8 mouse cellular contexts compared by ENCODE assay signal in the genomic region with DNA sequence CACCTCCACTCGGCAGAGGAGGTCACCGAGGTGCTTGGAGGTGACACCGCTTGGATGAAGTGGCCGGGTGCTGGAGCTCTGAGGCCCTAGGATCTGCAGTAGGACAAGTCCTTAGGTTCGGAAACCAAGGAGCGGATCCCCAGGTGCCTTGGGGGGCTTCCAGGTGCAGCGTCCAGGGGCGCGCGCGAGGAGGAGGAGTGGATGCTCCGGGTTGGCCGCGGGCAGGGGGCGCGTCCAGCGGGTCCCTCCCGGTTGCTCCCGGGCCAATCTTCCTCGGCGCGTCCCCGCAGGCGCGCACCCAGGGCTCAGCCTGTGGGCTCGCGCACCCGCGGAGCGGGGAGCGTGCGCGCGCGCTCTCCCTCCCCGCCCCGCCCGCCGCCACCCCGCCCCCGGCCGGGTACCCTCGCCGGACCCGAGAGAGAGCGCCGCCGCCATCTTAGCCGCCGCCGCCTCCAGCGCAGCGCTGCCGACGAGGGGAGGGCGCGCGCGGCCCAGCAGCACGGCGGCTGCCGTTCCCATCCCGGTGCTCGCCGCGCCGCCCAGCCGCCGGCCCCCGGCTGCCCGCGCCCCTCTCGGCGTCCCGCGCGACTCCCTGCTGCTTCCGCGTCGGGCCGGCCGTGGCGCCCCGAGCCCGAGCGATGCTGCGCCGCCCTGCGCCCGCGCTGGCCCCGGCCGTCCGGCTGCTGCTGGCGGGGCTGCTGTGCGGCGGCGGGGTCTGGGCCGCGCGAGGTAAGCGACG. TPM values are rescaled to one million over a fixed set of nuclear protein-coding genes. Genes with fewer than 3 reads are reported as not detected.
DNase-seq lines count a peak whose midpoint lies in the region; ATAC-seq and TF ChIP-seq lines count a peak whose summit lies in the region.

Gene Clstn1 (plus strand): TSS at position 425 of the 739 bp plus-strand sequence.

- H3K36me3 ChIP-seq in forebrain, postnatal 0 days (ENCODE audit: insufficient read depth) = no peaks in the 10 kb centered on the region
- H3K36me3 ChIP-seq in lung, embryonic 14.5 days (ENCODE audit: insufficient read depth) = no peaks in the 10 kb centered on the region

- H3K9me3 ChIP-seq in forebrain, postnatal 0 days (ENCODE audit: low read length) = no peaks in the 10 kb centered on the region
- H3K9me3 ChIP-seq in lung, embryonic 14.5 days (ENCODE audit: low read depth, low read length) = no peaks in the 10 kb centered on the region

- H3K27me3 ChIP-seq in forebrain, postnatal 0 days (ENCODE audit: insufficient read depth, low read length) = no peaks in the 10 kb centered on the region
- peaks cover 26% of the 10 kb centered on the region; the same call in 1 of the 2 replicates for H3K27me3 ChIP-seq in lung, embryonic 14.5 days (ENCODE audit: insufficient read depth, low read length)

- H3K4me3 ChIP-seq in forebrain, postnatal 0 days (ENCODE audit: low read depth, low read length) = peak within 1 kb of the TSS; percentile 96
- H3K4me3 ChIP-seq in lung, embryonic 14.5 days (ENCODE audit: low read depth, low read length) = peak within 1 kb of the TSS; percentile 90

- H3K4me2 ChIP-seq in forebrain, postnatal 0 days (ENCODE audit: low read depth) = peak within 1 kb of the TSS; percentile 96
- peak within 1 kb of the TSS; percentile 99 for H3K4me2 ChIP-seq in lung, embryonic 14.5 days

- peak within 1 kb of the TSS; percentile 84 for H3K27ac ChIP-seq in forebrain, postnatal 0 days (ENCODE audit: low read depth, low read length)
- H3K27ac ChIP-seq in lung, embryonic 14.5 days (ENCODE audit: low read depth) = no peak within 1 kb of the TSS

- intact Hi-C loops in heart, postnatal 25 days (cut with DNase I) = loop anchor here (5.0 kb wide), 1 partner anchor 34 kb away; no protein-coding TSS in a partner anchor

- ATAC-seq in forebrain, postnatal 0 days = peak; percentile 86
- peak; percentile 73 for ATAC-seq in lung, embryonic 14.5 days (ENCODE audit: insufficient read depth)

- peak within 1 kb of the TSS; percentile 93 for H3K9ac ChIP-seq in forebrain, postnatal 0 days
- H3K9ac ChIP-seq in lung, embryonic 14.5 days = peak within 1 kb of the TSS; percentile 85

- peak; percentile 81 for DNase-seq in Muller cell, postnatal 12 days (ENCODE audit: inconsistent ontology term)
- DNase-seq in cerebellum, adult 11 months = peak; percentile 77
- DNase-seq in forebrain, postnatal 0 days = peak; percentile 91
- DNase-seq in heart, postnatal 25 days (ENCODE audit: low spot score) = no peak
- DNase-seq in large intestine, adult 2 months (ENCODE audit: low read depth, low spot score) = no peak
- DNase-seq in lung, embryonic 14.5 days = peak; percentile 87
- DNase-seq in ovary, postnatal 36 days (ENCODE audit: low spot score) = peak; percentile 64
- no peak for DNase-seq in spleen, postnatal 36 days (ENCODE audit: low spot score in 2 of 2)

- peaks cover 9% of the 10 kb centered on the region; the same call in 1 of the 2 replicates for H3K4me1 ChIP-seq in forebrain, postnatal 0 days (ENCODE audit: insufficient read depth)
- H3K4me1 ChIP-seq in lung, embryonic 14.5 days (ENCODE audit: insufficient read depth) = 0 out of 2 replicates have a peak, but pooled peaks cover 5% of the 10 kb centered on the region

- WGBS in forebrain, postnatal 0 days = 5% methylated on average over 94 of the region's 103 CpGs
- WGBS in large intestine, adult 2 months = 2% methylated on average over 83 of the region's 103 CpGs
- WGBS in lung, embryonic 14.5 days = under 1% methylated on average over 101 of the region's 103 CpGs

- TF ChIP-seq CTCF in forebrain, postnatal 0 days (IDR thresholded peaks at IDR 0.05; ENCODE audit: low read depth) = no peak
- no peak for TF ChIP-seq CTCF in lung, embryonic 14.5 days (IDR thresholded peaks at IDR 0.05; ENCODE audit: low read depth)

RNA-seq across cellular contexts. Expression of gene Clstn1, which starts in this region (rescaled TPM):
- 367 and 451 TPM in 2 replicates for total RNA-seq in forebrain, postnatal 0 days (2014; rRNA removed)
- polyA plus RNA-seq in forebrain, postnatal 0 days (2015; fragmentation: Nextera tagmentation; extraction: Ambion mirVana) = 142 and 179 TPM in 2 replicates
- 10 to 100 TPM; 80.7 to 84.0 TPM for total RNA-seq in heart, postnatal 25 days (2021)
- polyA plus RNA-seq in large intestine, adult 2 months (2012; rRNA removed) = 51.5 and 58.3 TPM in 2 replicates
- 45.3 and 45.7 TPM in 2 replicates for polyA plus RNA-seq in lung, embryonic 14.5 days (2014; fragmentation: Nextera tagmentation; extraction: Ambion mirVana)

Comparison
In these comparisons a context has a peak if more than half of its experiments do, and no peak if none do; other contexts are left out.
1. DNase-seq: peak in Muller cell, postnatal 12 days (single experiment), cerebellum, adult 11 months (single experiment), forebrain, postnatal 0 days (single experiment), lung, embryonic 14.5 days (single experiment) and ovary, postnatal 36 days (single experiment); none in heart, postnatal 25 days (single experiment), large intestine, adult 2 months (single experiment) and spleen, postnatal 36 days (0 of 2).